Mouse (Mus musculus) heart, embryonic 14.5 days (tissue): ENCODE results near the gene Olfr904. TPM values are rescaled to one million over a fixed set of nuclear protein-coding genes. Genes with fewer than 3 reads are reported as not detected.
"Not testable (repeated sequence)": the region's sequence is repeated elsewhere in the genome, so short reads cannot be mapped to it uniquely, and the experiment has no call there.

Experiments
- ATAC-seq: fragments of 200-750 bp; cut with Nextera tagmentation; 2 replicates; pipeline ENCODE4 v1.8.0; 2017; ENCODE audit warnings: low read depth, moderate TSS enrichment; ENCODE audit not compliant: insufficient number of reproducible peaks, insufficient read depth, low FRiP score
- H3K27ac ChIP-seq, 2 experiments: fragments of 200-500 bp in 1 of 2; fragments of 300-500 bp in 1 of 2; sonication (generic) in 1 of 2; replicated peaks in 1 of 2; 2 replicates each; pipeline ENCODE4 v1.5.1; 2012 to 2014; ENCODE audit warnings: low read depth in 2 of 2, low read length in 2 of 2, control low read depth in 1 of 2, mild to moderate bottlenecking in 1 of 2, mixed read lengths in 1 of 2; ENCODE audit not compliant: control insufficient read depth in 1 of 2, insufficient read depth in 1 of 2
- H3K27me3 ChIP-seq: fragments of 300-500 bp; sonication (generic); 2 replicates; pipeline ENCODE4 v1.6.1; 2014; ENCODE audit warnings: mild to moderate bottlenecking, low read length, control low read depth; ENCODE audit not compliant: control insufficient read depth, insufficient read depth
- H3K36me3 ChIP-seq: fragments of 300-500 bp; sonication (generic); 2 replicates; pipeline ENCODE4 v1.6.1; 2014; ENCODE audit warnings: mild to moderate bottlenecking, control low read depth, low read length, mixed read lengths; ENCODE audit not compliant: control insufficient read depth, insufficient read depth
- H3K4me1 ChIP-seq, 2 experiments: fragments of 200-500 bp in 1 of 2; fragments of 300-500 bp in 1 of 2; sonication (generic) in 1 of 2; 2 replicates each; pipeline ENCODE4 v1.6.1; 2012 to 2014; ENCODE audit warnings: low read length in 2 of 2, control low read depth in 1 of 2, mixed read lengths in 1 of 2; ENCODE audit not compliant: control insufficient read depth in 2 of 2, insufficient read depth in 2 of 2
- H3K4me2 ChIP-seq: fragments of 300-500 bp; sonication (generic); 2 replicates; pipeline ENCODE4 v1.6.1; 2014; ENCODE audit warnings: mild to moderate bottlenecking, low read length
- H3K4me3 ChIP-seq, 2 experiments: fragments of 200-500 bp in 1 of 2; fragments of 300-500 bp in 1 of 2; sonication (generic) in 1 of 2; 2 replicates each; pipeline ENCODE4 v1.5.1; 2012 to 2014; ENCODE audit warnings: low read length in 2 of 2, mild to moderate bottlenecking in 2 of 2, control low read depth in 1 of 2, low read depth in 1 of 2, moderate library complexity in 1 of 2; ENCODE audit not compliant: control insufficient read depth in 1 of 2, insufficient read depth in 1 of 2
- H3K9ac ChIP-seq: fragments of 300-500 bp; sonication (generic); 2 replicates; pipeline ENCODE4 v1.6.1; 2014; ENCODE audit warnings: mild to moderate bottlenecking, low read length
- H3K9me3 ChIP-seq: fragments of 300-500 bp; sonication (generic); 2 replicates; pipeline ENCODE4 v1.6.1; 2016; ENCODE audit warnings: low read length, control low read depth; ENCODE audit not compliant: control insufficient read depth
- WGBS: fragments of 180-500 bp; shearing (Covaris S2); extraction: QIAGEN DNeasy Blood & Tissue Kit; methylation state at CpG from one replicate; pipeline ENCODE4 v1.1.7; 2014; 5-methylcytosine and 5-hydroxymethylcytosine counted together
- polyA plus RNA-seq: library from polyadenylated mRNA; unstranded; fragments of >200 nt; fragmentation: Nextera tagmentation; extraction: Ambion mirVana; gene quantifications from 2 replicates; pipeline ENCODE4 v1.2.1, GENCODE M21; 2014

Olfr904 gene
- polyA plus RNA-seq = not detected in 2 replicates

DNA sequence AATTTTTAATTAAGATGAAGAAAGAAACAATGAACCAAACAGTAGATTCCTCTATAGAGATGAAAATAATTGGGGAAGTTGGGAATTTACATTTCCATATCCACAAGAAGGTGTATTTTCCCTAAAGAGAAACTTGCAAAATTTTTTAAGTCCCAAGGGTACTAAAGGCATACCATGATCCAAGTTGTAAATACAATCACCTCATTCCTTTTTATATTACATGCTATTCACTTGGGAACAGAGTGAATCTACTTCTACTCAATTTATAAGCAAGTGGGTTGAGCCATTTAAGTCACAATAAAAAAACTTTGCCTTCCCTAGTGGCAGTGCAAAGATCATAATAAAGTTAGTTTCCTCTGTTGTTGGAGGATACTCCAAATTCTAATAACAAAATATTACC lies at the start of gene Olfr904:
Olfr904 (plus strand) TSS at position 301 of the 400 bp plus-strand sequence.
- H3K9ac ChIP-seq = no peak within 1 kb of the TSS
- H3K36me3 ChIP-seq = no peaks in the 10 kb centered on the region
- H3K4me2 ChIP-seq = no peak within 1 kb of the TSS
- ATAC-seq = no peak
- H3K4me1 ChIP-seq = no peaks in the 10 kb centered on the region
- no peaks in the 10 kb centered on the region for H3K27me3 ChIP-seq
- no peak within 1 kb of the TSS for H3K4me3 ChIP-seq
- no peak within 1 kb of the TSS for H3K27ac ChIP-seq
- H3K9me3 ChIP-seq = no peaks in the 10 kb centered on the region

DNA sequence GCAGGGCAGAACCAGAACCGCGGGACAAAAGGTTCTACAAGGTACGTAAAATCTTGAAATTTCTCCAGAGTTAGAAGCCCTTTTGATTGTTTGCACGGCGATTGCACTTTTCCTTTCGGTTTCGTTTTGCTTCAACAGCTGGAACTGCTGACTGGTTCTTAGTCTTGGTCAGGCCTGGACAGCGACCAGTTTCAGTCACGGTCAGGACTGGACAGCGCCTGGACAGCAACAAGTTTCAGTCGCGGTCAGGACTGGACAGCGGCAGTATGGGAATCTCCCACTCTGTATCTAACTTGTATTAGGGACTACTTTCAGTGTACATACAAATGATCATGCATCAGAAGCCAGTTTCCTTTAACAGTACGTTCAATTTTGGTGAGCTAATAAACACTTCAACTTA lies 49.4 kb upstream of the Olfr904 start:
- H3K4me3 ChIP-seq, H3K27ac ChIP-seq, H3K4me2 ChIP-seq, H3K9ac ChIP-seq, H3K9me3 ChIP-seq, H3K4me1 ChIP-seq, ATAC-seq, H3K27me3 ChIP-seq, H3K36me3 ChIP-seq: not testable (repeated sequence)
- WGBS = 85% methylated on average over 14 of the region's 14 CpGs

DNA sequence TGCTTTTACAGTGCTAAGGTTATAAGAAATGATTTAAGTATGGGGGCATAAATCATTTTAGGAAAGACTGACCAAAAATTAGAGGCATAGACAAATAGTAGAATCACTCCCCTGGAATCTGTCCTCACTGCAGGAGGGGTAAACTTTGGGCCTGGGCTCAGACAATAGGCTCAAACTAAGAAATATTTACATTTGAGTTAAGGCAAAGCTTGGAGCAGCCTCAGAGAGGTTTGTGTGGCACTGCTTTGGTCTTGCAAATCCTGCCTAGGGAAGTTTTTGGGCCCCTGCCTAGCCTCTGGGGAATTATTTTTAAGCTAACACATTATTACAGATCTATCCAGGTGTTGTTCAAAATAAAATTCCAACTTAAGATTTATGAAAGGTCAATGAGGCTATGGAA lies 39.1 kb upstream of the Olfr904 start:
- no peaks in the 10 kb centered on the region for H3K27me3 ChIP-seq
- H3K9me3 ChIP-seq = 0 out of 2 replicates have a peak, but pooled peaks cover 6% of the 10 kb centered on the region
- no peak for ATAC-seq
- H3K4me3 ChIP-seq = no peak overlapping the region
- no peaks in the 10 kb centered on the region for H3K36me3 ChIP-seq
- H3K9ac ChIP-seq = no peak overlapping the region
- H3K4me2 ChIP-seq = no peak overlapping the region
- H3K4me1 ChIP-seq = no peaks in the 10 kb centered on the region
- no peak overlapping the region for H3K27ac ChIP-seq

DNA sequence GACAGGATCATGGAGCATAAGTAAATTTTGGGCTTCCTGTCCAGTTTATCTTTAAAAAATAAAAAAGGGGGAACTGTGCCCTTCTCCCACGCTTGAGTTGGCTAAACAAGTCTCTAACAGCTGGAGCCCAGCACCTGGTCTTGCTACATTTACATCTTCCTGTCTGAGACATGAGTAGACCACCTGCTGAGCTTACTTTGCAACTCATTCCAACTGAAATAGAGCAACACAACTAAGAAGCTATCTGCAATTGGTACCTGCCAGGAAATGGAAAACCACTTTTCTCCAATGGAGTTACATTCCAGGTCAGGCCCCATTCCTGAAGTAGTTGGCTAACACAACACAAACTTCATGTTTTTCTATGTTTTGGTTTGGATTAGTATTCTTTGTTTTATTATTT lies 35.9 kb upstream of the Olfr904 start:
- Histone ChIP-seq H3K36me3 (no peaks in the 10 kb centered on the region), H3K4me2 (no peak overlapping the region), H3K27me3 (no peaks in the 10 kb centered on the region), H3K27ac (no peak overlapping the region), H3K4me1 (no peaks in the 10 kb centered on the region), H3K4me3 (no peak overlapping the region), H3K9me3 (0 out of 2 replicates have a peak, but pooled peaks cover 6% of the 10 kb centered on the region), H3K9ac (no peak overlapping the region)
- 37% methylated on average over 1 of the region's 1 CpGs for whole genome bisulfite sequencing
- no peak for ATAC-seq

- Histone ChIP-seq H3K9ac (no peak within 1 kb of the TSS), H3K27me3 (no peaks in the 10 kb centered on the region), H3K36me3 (no peaks in the 10 kb centered on the region), H3K4me2 (no peak within 1 kb of the TSS), H3K27ac (no peak within 1 kb of the TSS), H3K4me3 (no peak within 1 kb of the TSS), H3K4me1 (no peaks in the 10 kb centered on the region), H3K9me3 (0 out of 2 replicates have a peak, but pooled peaks cover 6% of the 10 kb centered on the region)
- ATAC-seq = no peak
- WGBS = 74% methylated on average over 1 of the region's 1 CpGs
These were observed 33.8 kb upstream of the Olfr904 start, which contains the start of gene Olfr901 for GRCm38 (mm10) chr9:38429155-38429554. Olfr901 (plus strand) TSS chr9:38429455.

DNA sequence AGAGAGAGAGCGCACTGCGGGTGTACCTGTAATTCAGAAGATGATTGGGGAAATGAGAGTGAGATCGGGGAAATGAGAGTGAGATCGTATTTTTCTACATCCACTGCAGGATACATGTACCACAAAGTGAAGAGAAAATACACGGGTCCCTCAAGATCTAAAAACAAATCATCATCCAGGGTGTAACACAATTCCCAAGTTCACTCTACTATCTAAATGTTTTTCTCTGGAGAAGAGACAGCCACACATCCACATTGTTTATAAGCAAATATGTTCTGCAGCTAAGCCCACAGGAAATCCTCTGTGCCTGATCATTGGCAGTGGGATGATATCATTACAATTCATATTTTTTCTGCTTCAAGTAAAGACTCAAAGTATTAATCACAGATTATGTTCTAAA lies 15.6 kb upstream of the Olfr904 start, which contains the start of gene Olfr902:
Olfr902 (plus strand) TSS at position 301 of the 400 bp plus-strand sequence.
- H3K27me3 ChIP-seq = no peaks in the 10 kb centered on the region
- no peak within 1 kb of the TSS for H3K4me3 ChIP-seq
- H3K27ac ChIP-seq = no peak within 1 kb of the TSS
- H3K9me3 ChIP-seq = no peaks in the 10 kb centered on the region
- H3K9ac ChIP-seq = no peak within 1 kb of the TSS
- WGBS = 81% methylated on average over 5 of the region's 5 CpGs
- no peaks in the 10 kb centered on the region for H3K36me3 ChIP-seq
- H3K4me1 ChIP-seq = no peaks in the 10 kb centered on the region
- ATAC-seq = no peak
- no peak within 1 kb of the TSS for H3K4me2 ChIP-seq

- Histone ChIP-seq H3K9ac (no peak within 1 kb of the TSS), H3K4me3 (no peak within 1 kb of the TSS), H3K27ac (no peak within 1 kb of the TSS), H3K4me1 (no peaks in the 10 kb centered on the region), H3K9me3 (no peaks in the 10 kb centered on the region), H3K4me2 (no peak within 1 kb of the TSS), H3K27me3 (no peaks in the 10 kb centered on the region), H3K36me3 (no peaks in the 10 kb centered on the region)
- no peak for ATAC-seq
These were observed 7.9 kb downstream of the Olfr904 start, which contains the start of gene Olfr905 for GRCm38 (mm10) chr9:38470807-38471206. Olfr905 (plus strand) TSS chr9:38471107.

- H3K36me3 ChIP-seq = no peaks in the 10 kb centered on the region
- H3K27ac ChIP-seq = no peak within 1 kb of the TSS
- WGBS = 67% methylated on average over 3 of the region's 3 CpGs
- no peak within 1 kb of the TSS for H3K4me3 ChIP-seq
- ATAC-seq = no peak
- no peak within 1 kb of the TSS for H3K4me2 ChIP-seq
- H3K27me3 ChIP-seq = no peaks in the 10 kb centered on the region
- no peaks in the 10 kb centered on the region for H3K4me1 ChIP-seq
- no peaks in the 10 kb centered on the region for H3K9me3 ChIP-seq
- no peak within 1 kb of the TSS for H3K9ac ChIP-seq
These were observed 23.8 kb downstream of the Olfr904 start, which contains the start of gene Olfr906 for GRCm38 (mm10) chr9:38486785-38487184. Olfr906 (plus strand) TSS chr9:38487085.
